Mouse (Mus musculus) myocyte (in vitro differentiated cells): ENCODE measurements around the gene Flad1.

ENCODE experiments used
- E2F4 ChIP-seq: IDR thresholded peaks from one replicate; pipeline ENCODE4 v1.6.1; 2011; ENCODE audit warnings: mild to moderate bottlenecking, control low read depth, moderate library complexity; ENCODE audit not compliant: insufficient read depth
- MAX ChIP-seq: IDR thresholded peaks from one replicate; pipeline ENCODE4 v1.6.1; 2011; ENCODE audit warnings: low read depth, mild to moderate bottlenecking, control low read depth
- MYOD1 ChIP-seq, 3 experiments: IDR thresholded peaks; one replicate each; pipeline ENCODE4 v1.6.1; 2011; ENCODE audit warnings: control low read depth in 2 of 3, low read depth in 2 of 3, mild to moderate bottlenecking in 2 of 3, moderate library complexity in 1 of 3; ENCODE audit not compliant: insufficient read length in 2 of 3, control insufficient read depth in 1 of 3
- POLR2A ChIP-seq: IDR thresholded peaks from one replicate; pipeline ENCODE4 v1.6.1; 2011; ENCODE audit warnings: low read depth, mild to moderate bottlenecking, control low read depth, moderate library complexity; ENCODE audit not compliant: insufficient read length
- REST ChIP-seq: IDR thresholded peaks from one replicate; pipeline ENCODE4 v1.6.1; 2011; ENCODE audit warnings: mild to moderate bottlenecking, control low read depth, moderate library complexity; ENCODE audit not compliant: insufficient read depth, insufficient read length
- TCF12 ChIP-seq: IDR thresholded peaks from one replicate; pipeline ENCODE4 v1.6.1; 2011; ENCODE audit warnings: mild to moderate bottlenecking, control low read depth; ENCODE audit not compliant: poor library complexity, insufficient read depth, severe bottlenecking

DNA sequence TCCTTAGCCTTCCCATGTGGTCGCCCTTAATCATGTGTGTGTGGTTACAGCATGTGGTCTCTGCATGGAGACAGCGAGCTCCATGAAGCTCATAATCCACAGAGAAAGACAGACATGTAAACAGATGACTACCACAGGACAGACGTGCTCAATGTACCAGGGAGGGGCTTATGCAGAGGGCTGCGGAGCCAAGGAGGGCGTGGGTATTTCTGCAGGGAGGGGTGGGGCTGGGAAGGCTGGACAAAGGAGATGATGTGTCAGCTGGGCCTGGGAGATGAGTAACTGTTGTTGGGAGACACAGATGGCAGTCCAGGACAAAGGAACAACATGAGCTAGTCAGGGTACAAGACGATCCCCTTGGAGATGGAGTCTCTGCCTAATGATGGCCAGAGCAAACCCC is 52.0 kb downstream of the Flad1 start:
- TF ChIP-seq E2F4 (no peak), TCF12 (no peak), MYOD1 (IDR thresholded peaks at IDR 0.05; ENCODE audit: control insufficient read depth in 1 of 3, insufficient read length in 2 of 3, low read depth in 2 of 3) (peak in 2 of 3 experiments; percentile 8 to 21), POLR2A (peak; percentile 62), MAX (no peak), REST (no peak)
